Mouse (Mus musculus): ENCODE data around the gene Cxcl16.
"Not testable (repeated sequence)": the region's sequence is repeated elsewhere in the genome, so short reads cannot be mapped to it uniquely, and the experiment has no call there.

DNA sequence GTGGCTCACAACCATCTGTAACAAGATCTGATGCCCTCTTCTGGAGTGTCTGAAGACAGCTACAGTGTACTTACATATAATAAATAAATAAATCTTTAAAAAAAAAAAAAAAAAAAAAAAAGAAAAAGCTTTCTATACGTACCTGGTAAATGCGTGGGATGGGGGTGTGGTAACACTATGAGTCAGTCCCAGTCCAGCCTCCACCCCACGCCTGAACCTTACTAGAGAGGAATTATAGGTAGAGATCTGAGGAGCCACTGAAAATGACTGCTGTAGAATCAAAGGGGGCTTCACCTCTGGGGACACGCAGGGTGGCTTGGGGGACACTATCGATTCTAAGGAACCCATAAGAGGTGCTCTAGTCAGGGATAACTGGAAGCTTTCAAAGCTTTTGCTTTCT is 13.5 kb upstream of the Cxcl16 start:
- not testable (repeated sequence) for TF ChIP-seq GATA1, TAL1 (IDR thresholded peaks at IDR 0.05; ENCODE audit: low read length)

Measured in erythroblast, embryonic 14.5 days (primary cell).